Mouse (Mus musculus) adrenal gland, postnatal 25 days (tissue): ENCODE results near the gene Rtn2. TPM values are rescaled to one million over a fixed set of nuclear protein-coding genes. Genes with fewer than 3 reads are reported as not detected.

Source experiments
- DNase-seq: peaks from one replicate; pipeline ENCODE4 v3.0.0; 2021; ENCODE audit warnings: mixed read lengths
- long read RNA-seq: library from polyadenylated mRNA; stranded (forward); transcript quantifications from one replicate; pipeline ENCODE4 v2.0.0, GENCODE M21; 2021
- total RNA-seq: library from RNA; stranded (reverse); gene quantifications from 2 replicates; pipeline ENCODE4 v1.2.3, GENCODE M21; 2021

Rtn2 gene
- 2.5 and 5.3 TPM in 2 replicates for total RNA-seq
- long read RNA-seq, partial matches to known transcripts = 0 of 5 reads
- long read RNA-seq, other reads (novel, unspliced or antisense) = 2 of 5 reads

DNA sequence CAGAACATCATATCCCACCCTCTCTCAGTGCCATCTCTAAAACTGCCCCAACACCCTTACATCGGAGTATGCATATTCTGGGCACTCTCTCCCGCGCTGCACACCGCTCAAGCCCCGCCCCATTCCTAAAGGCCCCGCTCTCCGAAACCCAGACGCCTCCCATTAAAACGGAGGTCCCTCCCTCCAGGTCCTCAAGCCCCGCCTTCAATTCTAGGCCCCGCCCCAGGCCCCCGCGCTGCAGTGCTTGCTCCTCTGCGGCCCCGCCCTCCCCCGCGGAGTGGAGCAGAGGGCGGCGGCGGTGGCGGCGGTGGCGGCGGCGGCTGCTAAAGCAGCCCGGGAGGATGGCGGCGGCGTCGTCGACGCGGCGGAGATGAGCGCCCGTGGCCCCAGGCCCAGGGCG, at the start of gene Rtn2:
Gene Rtn2, plus strand, starts transcription at position 240 of the 400 bp plus-strand sequence.
- DNase-seq = peak; percentile 78

DNA sequence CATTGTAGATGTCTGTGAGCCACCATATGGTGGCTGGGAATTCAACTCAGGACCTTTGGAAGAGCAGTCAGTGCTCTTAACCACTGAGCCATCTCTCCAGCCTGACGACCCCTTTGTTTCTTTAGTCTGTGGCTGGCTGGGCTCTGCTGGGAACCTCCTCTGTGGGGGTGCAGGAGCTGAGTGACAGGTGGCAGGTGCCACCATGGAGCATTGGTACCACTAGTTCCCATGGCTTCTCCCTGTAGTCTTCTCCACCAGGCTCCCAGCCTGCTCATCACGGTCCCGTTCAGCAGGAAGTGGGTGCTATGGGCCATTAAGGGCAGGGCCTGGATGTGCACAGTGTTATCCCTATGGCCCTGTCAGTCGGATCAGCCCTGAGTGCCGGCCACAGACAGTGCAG, 47.8 kb upstream of the Rtn2 start:
- DNase-seq = no peak

DNA sequence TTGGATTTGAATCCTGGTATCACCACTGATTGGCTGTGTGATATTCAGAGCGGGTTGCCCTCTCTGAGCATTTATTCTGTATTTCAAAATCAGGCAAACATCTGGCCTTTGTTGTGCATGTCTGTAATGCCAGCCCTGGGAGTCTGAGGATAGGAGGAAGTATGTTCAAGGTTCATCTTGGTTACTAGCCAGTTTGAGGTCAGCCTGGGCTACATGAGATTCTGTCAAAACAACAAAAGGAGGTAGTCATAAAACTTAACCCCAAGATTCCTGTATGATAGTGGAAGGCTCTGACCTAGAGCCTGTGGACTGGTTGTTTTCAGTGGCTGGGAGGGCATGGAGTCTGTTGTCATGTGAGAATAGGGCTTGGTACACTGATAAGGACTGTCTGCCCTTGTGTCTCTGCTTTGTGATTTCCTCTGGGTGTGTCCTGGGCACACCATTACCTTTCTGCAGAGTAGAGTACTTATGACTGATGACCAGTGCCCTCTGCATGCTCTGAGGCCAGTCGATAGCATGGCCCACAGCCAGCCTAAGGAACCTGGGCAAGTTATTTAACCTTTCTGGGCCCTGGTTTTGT, 47.2 kb upstream of the Rtn2 start:
- no peak for DNase-seq

DNA sequence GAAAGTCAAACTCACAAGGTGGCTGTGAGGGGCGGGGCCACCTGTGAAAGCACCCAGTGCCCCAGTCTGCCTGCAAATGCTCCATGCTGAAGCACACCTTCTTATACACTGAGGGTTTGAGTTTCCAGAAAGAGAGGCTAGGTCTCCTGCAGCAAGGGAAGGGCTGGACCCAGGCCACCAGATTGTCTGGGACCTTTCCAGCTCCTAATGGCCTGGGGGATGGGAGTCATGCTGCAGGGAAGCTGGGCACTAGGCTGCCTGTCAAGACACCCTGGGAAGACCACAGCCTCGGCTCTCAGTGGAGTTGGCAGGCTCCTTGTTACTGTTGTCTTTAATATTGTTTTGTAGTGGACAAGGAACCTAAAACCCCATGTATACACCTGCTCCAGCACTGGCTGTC, 46.0 kb upstream of the Rtn2 start:
- DNase-seq = no peak

DNA sequence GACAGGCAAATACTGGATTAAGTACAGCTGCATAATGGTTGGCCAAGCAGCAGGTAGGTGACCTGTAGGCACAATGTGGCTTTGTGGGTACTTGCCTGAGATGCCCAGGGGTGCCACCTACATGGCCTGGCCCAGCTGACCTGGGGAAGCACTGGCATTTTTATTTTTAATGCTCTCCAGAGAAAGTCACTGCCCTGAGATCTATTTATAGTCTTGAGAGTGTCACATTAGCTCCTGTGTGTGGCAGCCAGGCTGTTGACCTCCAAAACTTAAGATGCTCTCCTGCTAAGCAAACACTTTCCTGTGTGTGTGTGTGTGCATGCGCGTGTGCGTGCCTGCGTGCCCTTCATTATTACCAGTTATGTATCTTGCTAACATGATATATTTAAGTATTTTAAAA, 44.1 kb upstream of the Rtn2 start:
- no peak for DNase-seq

DNA sequence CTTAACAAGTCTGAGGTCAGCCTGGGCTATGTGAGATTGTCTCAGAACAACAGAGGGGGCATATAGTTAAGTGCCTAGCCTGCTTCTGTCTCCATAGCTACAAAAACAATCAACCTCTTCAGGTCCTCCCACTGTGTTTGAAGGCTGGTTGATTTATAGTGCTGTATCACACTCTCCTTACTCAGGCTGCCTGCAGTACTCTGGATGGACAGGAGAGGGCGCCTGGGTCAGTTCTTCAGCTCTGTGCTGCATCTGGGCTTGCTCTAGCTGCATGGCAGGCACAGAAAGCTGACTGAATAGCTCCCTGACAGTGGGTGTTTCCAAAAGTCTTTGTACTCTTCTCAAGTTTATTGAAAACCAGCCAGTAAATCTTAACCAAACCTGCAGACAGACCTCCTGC, 43.0 kb upstream of the Rtn2 start:
- peak; percentile 88 for DNase-seq

DNA sequence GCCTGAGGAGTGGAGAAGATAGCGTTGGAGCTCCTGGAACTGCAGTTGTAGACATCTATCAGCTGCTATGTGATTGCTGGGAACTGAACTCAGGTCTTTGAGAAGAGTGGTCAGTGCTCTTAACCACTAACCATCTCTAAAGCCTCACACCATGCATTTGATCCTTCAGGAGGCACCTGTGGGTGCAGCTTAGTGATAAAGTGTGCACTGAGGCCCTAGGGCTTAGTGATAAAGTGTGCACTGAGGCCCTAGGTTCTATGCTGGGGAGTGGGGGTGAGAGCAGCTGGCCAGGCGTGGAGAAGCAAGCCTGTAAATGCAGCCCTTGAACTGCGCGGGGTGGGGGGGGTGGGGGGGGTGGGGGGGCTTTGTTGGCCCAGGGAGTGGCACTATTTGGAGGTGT, 42.4 kb upstream of the Rtn2 start:
- DNase-seq = no peak

DNA sequence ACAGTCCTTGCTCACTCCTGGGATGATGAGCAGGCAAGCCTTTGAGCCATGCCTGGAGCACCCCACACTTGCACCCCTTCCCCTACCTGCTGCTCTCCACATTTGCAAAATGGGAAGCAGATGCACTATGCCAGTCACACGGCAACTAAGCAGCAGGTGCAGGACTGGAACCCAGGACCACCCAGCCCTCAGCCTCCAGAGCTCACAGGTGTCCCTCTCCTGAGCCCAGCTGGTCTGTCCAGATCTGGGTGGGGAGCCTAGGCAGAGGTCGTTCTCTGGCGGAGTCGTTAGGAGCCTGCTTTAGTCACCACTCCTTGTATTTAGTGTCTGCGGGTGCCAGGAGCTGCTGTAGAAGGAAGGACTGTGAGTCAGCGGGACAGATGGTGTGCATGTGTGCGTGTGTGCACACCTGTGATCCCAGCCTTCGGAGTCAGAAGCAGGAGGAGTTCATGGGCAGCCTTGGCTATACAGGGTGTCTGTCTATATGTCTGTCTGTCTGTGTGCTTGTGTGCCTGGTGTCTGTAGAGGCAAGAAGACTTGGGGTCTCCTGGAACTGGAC, 41.4 kb upstream of the Rtn2 start:
- DNase-seq = no peak

DNA sequence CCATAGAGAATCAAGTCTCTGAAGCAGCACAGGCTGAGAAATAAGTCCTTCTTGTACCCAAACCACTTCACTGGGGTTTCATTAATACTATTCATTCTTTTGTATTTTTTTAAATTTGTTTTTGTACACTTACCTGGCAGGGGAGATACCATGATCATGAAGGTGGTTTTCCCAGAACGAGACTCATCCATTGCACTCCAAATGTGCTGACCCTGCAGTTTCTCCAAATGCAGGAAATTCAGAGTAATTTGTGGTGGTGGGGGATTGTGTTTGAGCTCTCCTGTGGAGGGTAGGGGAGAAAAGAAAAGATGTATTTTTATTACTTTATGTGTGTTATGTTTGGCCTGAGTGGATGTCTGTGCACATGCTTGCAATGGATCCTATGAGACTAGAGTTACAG, 40.4 kb upstream of the Rtn2 start:
- no peak for DNase-seq

DNA sequence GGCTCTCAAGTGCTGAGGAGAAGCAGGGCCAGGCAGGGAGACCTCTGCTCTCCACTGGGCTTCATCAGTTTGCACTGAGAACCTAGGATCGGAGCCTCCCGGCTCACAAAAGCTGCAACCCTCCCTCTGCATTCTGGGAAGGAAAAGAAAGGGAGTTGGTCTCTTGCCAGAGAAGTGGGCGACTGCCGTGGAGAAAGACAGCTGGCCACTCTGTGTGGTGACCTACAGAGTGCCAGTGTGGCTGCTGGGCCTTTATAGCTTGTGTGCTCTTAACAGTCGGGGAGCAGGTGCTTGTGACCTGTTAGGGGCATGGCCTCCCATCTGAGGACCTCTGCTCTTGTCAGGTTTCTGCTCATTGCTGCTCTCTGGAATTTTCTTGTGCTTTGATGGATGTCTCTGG, 38.6 kb upstream of the Rtn2 start:
- DNase-seq = no peak

DNA sequence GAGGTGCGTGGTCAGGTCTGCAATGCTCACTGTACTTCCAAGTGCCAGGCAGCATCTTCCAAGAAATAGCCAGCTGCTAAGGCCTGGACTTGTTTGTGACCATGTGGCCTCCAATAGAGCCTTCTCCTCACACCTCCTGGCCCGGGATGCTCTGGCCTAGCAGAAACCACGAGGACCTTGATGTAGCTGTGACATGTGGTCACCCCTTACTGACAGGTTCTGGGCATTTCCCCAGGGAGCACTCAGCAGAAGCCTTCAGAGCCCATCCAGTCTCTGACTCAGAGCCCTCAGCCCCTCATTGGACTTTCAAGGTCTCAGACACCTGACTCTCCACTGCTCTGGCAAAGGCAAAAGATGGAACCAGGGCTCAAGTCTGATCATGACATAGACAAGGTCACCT, 37.3 kb upstream of the Rtn2 start:
- DNase-seq = no peak

DNA sequence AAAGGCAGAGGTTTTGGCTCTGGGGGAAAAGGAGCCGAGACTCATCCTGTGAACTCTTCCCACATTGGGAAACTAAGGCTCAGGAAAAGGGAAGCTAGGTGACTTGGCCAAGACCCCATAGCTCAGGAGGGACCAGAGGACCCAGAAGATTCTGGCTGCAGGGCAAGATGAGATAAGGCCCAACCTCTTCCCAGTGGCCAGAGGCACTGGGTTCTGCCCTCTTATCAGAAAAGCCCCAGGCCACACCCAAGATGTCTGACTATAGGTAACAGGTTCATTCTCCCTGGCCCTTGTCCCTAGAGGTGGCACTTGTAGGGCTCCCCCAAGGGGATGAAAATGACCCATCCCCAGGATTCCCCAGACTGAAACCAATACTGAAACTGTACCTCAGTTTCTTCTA, 35.6 kb upstream of the Rtn2 start:
- DNase-seq = no peak

DNA sequence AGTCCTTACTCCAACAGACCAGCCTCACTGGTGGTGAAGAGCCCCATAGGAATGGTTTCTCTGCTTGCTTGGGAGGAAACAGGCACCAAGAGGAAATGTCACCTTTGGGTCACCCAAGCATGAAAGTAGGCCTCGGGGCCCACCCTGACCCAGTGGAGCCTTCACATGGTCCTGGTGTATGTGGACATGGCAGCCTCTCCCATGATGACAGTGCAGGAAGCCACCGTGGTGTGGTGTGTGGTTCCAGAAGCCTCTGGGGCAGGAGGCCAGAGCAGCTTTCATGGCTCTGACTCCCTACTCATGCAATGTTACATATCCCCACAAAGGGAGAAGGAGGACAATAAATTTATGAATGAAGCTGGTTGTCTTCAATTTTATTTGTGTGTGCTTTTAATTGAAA, 34.9 kb upstream of the Rtn2 start:
- no peak for DNase-seq

DNA sequence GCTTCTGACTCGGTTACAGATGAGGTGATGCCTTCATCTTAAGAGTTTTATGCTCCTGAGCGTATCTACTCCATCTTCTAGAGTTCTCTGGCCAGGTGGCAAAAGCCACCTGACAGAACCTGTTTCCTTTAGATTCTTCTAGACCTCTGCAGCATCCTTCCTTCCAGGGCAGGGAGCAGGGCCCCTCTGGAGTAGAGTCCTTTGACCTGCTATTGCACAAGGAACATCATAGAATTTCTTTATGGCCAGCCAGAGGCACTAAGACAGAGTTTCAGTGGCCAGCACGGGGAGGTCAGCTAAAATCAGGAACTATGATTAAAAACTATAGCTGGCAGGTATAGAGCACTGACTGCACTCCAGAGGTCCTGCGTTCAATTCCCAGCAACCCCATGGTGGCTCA, 30.3 kb upstream of the Rtn2 start:
- no peak for DNase-seq

DNA sequence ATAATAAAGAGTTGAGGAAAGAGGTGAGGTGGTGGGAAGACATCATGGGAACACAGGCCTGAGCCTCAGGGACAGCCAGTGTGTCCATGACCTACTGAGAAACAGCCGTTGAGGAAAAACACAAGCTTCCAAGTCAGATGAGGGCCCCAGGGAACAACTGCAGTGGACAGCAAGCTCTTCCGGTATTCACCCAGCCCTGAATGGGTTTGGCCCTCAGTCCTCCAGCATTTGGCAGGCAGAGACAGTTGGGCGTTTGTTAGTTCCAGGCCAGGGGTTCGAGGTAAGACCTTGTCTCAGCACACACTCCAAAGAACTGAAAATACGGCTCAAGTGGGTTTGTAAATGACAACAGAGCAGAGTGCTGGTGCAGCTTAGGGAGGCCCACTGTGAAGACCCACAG, 29.0 kb upstream of the Rtn2 start:
- DNase-seq = no peak

DNA sequence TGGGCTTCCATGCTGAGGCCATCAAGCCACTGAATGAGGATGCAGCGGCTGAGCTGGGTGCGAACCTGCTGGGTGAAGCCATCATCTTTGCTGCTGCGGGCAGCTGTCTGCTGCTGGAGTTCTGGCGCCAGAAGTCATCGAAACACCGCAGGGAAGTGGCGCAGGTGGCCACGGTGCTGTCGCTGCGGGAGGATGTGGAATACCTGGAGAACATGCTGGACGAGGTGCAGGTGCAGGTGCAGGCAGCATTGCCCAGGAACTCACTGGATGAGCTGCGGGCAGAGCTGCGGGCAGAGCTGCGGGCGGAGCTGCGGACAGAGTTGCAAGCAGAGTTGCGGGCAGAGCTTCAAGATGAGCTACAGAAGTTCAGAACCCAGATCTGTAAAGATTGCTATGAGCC, 27.0 kb upstream of the Rtn2 start:
- no peak for DNase-seq

DNA sequence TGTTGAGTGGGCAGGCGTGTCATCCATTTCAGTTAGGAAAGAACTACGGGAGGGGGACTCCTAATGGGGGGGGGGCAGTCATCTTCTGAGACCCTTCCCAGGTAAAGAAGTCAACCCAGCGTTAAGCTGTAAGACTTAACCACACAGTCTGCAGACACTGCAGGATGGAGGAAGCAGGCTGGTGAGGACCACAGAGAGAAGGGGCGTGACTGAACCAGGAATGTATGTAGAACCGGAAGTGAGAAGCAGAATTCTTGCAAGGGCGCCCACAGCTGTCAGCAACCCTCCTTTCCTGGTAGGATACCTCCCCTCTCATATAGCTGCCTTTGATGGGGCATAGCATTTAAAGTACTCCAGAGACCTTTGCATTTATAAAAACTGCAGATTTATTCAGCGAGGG, 25.9 kb upstream of the Rtn2 start:
- DNase-seq = no peak

DNA sequence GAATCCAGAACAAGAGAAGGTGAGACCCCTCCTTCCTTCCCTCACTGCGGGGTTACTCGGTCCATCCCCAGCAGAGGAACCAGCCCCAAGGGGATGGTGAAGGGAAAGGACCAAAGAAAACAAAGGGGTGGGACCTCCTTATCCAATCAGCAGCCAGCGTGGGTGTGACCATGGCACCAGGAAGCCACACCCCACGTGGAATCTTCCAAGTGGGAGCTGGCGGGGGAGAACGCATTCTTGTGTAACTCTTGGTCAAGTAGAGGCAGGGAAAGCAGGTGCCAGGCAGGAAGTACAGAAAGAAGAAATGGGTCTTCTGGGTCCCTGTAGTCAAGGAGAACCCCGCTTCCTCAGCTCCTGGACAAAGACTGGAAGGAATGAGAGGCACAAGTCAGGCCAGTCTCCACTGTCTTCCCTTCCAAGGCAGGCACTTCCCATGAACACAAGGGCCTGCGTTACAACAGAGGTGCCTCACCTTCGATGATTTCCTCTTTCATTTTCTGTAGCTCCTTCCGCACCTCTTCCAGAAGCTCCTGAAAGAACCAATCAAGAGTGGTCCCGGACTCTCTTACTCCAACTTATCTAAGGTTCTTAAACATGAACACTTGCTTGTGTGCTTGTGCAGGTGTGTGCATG, 24.9 kb upstream of the Rtn2 start:
- peak; percentile 55 for DNase-seq

DNA sequence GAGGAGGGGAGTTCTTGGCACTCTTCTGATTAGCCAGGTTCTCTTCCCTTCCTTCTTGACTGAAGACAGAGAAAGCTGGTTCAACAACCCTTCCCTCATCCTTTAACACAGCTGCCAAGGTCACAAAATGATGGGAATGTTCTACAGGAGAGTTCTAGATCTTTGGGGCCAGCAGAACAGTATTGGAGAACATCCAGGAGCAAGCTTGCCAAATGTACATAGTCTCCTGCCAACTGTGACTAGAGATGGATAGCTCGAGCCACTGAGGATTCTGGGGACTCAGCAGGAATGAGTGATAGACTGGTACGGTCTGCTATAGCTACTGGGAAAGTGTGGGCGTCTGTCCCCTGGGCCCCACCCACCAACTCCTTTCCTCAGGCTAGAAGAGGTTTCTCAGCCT, 24.1 kb upstream of the Rtn2 start:
- no peak for DNase-seq

DNA sequence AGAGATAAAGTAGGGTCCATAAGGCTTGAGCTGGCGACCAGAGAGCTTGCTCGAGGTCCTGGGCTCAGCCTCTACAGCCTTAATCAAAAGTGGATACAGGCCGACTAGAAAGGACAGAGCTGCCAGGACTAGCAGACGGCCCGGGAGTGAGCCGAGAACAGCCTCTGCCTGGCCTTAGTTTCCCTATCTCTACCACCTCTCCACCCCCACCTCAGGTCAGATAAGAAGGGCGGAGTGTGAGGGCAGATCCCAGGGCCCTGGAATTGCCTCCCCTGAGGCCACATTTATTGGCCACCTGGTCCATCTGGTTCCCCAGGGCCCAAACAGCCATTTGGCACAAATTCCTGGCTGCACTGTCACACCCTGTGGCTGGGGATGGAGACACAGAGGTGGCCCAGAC, 17.3 kb upstream of the Rtn2 start:
- no peak for DNase-seq

DNA sequence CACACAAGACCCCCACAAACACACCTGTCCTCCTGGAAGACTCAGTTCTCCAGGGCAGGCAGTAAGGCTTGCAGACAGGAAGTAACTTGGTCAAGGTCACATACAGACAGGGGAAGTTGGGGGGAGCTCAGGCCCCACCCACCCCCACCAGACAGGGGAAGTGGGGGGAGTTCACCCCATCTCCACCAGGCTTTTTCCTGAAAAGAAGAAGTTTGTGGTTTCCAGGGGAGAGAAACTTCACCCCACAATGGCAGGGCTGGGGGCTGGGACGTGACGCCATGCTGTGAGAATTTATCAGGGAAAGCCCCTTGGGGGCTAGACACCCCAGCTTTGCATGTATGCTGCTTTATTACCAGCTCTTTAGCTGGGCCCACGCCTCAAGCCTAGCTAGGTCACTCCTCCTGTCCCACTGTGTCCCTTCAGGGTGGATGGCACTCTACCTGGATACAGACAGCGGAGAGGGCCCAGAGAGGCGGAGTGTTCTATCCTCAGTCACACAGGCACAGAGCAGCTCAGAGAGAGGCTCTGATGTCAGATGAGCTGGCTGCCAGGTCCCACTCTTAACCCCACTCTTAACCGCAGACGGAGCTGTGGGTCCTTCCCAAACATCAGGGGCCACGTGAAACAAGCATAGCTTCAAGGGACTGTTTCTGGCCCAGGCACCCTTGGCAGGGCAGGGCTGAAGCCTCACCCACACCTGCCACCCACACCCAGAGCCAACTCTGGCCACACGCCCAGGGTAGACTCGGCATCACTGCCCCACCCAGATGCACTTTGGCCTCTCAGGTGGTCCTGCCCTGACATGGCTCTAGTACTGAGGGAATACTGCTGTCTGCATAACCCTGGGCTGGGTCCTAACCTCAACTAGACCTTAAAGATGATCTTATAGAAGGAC, 16.2 kb upstream of the Rtn2 start:
- no peak for DNase-seq

DNA sequence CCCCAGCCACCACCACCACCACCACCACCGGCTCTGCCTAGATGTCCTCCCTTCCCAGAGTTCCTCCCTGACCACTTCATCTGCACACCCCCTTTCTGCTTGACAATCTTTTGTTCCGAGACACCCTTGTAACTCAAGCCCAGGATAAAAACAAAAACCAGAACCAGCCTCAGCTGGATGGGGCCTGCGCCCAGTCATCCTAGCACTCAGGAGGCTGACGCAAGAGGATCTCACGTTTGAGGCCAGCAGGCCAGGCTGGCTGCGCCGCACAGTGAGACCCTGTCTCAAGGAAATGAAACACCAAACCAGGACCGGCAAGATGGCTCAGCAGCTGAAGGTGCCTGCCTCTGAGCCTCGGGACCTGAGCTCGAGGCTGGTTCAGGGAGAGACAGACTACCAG, 15.4 kb upstream of the Rtn2 start:
- no peak for DNase-seq

DNA sequence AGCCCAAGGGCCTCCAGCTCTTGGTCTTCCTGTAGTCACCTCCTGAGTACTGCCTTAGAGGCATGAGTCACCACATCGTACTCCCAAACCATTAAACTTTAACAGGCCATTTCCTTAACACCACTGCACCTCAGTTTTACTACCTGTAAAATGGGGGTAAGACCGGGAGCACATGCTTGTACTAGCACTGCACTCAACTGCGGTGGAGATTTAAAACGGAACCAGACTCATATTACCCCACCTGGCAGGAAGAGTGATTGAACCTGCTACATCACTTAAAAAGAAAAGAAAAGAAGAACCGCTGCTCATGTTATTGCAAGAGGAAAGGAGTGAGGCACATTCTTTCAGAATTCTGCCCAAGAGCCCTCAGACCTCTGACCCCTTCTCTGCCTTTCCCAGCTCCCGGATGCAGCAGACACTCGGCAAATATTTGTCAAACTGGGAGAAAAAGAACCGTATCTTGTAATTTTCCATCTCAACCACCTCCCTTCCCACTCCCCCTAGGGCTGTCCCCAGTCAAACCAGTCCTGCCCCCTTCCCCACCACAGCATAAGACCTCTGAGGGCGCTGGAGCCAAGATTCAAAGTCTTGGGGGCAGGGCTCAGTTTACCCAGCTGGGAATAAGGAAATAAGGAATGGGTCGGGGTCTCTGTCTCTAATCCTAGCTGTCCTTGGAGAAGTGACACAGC, 13.3 kb upstream of the Rtn2 start:
- DNase-seq = no peak
